Mouse (Mus musculus) kidney, postnatal 0 days (tissue): ENCODE measurements around the gene Psip1. TPM values are rescaled to one million over a fixed set of nuclear protein-coding genes. Genes with fewer than 3 reads are reported as not detected.

Experiments used
- ATAC-seq: fragments of 200-750 bp; cut with Nextera tagmentation; replicated peaks from 2 replicates; pipeline ENCODE4 v1.8.0; 2017; ENCODE audit warnings: low read depth, moderate number of reproducible peaks, moderate TSS enrichment, moderate library complexity; ENCODE audit not compliant: low FRiP score
- DNase-seq: peaks from one replicate; pipeline ENCODE4 v3.0.0-alpha.2; 2016; ENCODE audit warnings: low spot score
- H3K27ac ChIP-seq: fragments of 300-500 bp; sonication (generic); 2 replicates; pipeline ENCODE4 v1.5.1; 2014; ENCODE audit warnings: mild to moderate bottlenecking
- H3K27me3 ChIP-seq: fragments of 300-500 bp; sonication (generic); 2 replicates; pipeline ENCODE4 v1.6.1; 2014; ENCODE audit warnings: low read length, mixed read lengths; ENCODE audit not compliant: insufficient read depth
- H3K36me3 ChIP-seq: fragments of 300-500 bp; sonication (generic); 2 replicates; pipeline ENCODE4 v1.6.1; 2014; ENCODE audit warnings: low read length, mixed read lengths; ENCODE audit not compliant: insufficient read depth
- H3K4me1 ChIP-seq: fragments of 300-500 bp; sonication (generic); replicated peaks from 2 replicates; pipeline ENCODE4 v1.6.1; 2014; ENCODE audit warnings: antibody characterized with exemption, low read length, mixed read lengths; ENCODE audit not compliant: insufficient read depth
- H3K4me2 ChIP-seq: fragments of 300-500 bp; sonication (generic); 2 replicates; pipeline ENCODE4 v1.6.1; 2014; ENCODE audit warnings: mild to moderate bottlenecking, low read length, moderate library complexity, mixed read lengths
- H3K4me3 ChIP-seq: fragments of 300-500 bp; sonication (generic); replicated peaks from 2 replicates; pipeline ENCODE4 v1.5.1; 2014; ENCODE audit warnings: low read depth, low read length
- H3K9ac ChIP-seq: fragments of 300-500 bp; sonication (generic); 2 replicates; pipeline ENCODE4 v1.6.1; 2014; ENCODE audit warnings: low read depth, low read length
- H3K9me3 ChIP-seq: fragments of 300-500 bp; sonication (generic); replicated peaks from 2 replicates; pipeline ENCODE4 v1.6.1; 2016; ENCODE audit warnings: low read length, inconsistent platforms, mixed read lengths
- CTCF ChIP-seq: IDR thresholded peaks from 2 replicates; pipeline ENCODE4 v1.5.1; 2016; ENCODE audit warnings: antibody characterized with exemption, low read depth, mild to moderate bottlenecking, moderate library complexity
- WGBS: fragments of 180-500 bp; shearing (Covaris S2); extraction: QIAGEN DNeasy Blood & Tissue Kit; methylation state at CpG from one replicate; pipeline ENCODE4 v1.1.7; 2014; 5-methylcytosine and 5-hydroxymethylcytosine counted together
- polyA plus RNA-seq: library from polyadenylated mRNA; unstranded; fragments of >200 nt; fragmentation: Nextera tagmentation; extraction: Ambion mirVana; gene quantifications from 2 replicates; pipeline ENCODE4 v1.2.1, GENCODE M21; 2015

Gene Psip1
- polyA plus RNA-seq, 1 experiment from 2014 or later: 104 TPM

DNA sequence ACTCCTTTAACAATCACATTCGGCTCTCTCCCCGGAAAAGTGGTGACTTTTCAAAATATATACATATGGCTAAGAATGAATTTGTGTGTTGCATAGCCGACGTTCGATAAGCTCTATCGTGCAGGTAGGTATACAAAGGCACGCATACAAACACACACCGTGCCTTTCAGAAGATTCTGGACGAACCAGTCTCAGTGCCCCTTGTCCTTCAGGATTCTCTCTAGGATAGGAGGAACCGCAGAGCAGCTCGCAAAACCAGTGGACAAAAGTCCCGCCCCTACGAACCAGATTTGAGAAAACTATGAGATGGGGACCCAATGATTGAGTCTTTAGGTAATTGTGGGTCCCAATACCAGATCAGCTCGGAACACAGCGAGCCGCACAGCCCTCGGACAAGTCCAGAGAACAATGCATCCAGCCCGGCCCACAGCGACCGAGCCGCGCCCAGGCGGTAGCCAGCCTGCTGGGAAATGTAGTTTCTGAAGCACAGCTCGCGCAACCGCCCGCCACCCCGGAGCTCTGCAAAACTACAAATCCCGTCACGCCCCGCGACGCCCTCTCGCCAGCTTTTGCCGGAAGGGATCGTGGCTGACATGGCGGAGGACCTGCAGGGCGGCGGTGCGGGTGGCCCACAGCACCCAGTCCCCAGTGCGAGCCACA lies 69.0 kb downstream of the Psip1 start, which contains the start of gene Snapc3:
Gene Snapc3, plus strand, starts transcription at position 565 of the 660 bp plus-strand sequence.
- peak; percentile 99 for DNase-seq
- peak; percentile 99 for ATAC-seq
- H3K27ac ChIP-seq: peak within 1 kb of the TSS; percentile 77
- 0 out of 2 replicates have a peak, but pooled peaks have one; percentile 18 for TF ChIP-seq CTCF
- no peaks in the 10 kb centered on the region for H3K9me3 ChIP-seq
- H3K4me2 ChIP-seq: peak within 1 kb of the TSS; percentile 65
- H3K4me3 ChIP-seq: peak within 1 kb of the TSS; percentile 93
- WGBS: under 1% methylated on average over 41 of the region's 41 CpGs
- no peaks in the 10 kb centered on the region for H3K27me3 ChIP-seq
- H3K9ac ChIP-seq: peak within 1 kb of the TSS; percentile 92
- no peaks in the 10 kb centered on the region for H3K36me3 ChIP-seq
- H3K4me1 ChIP-seq: peaks cover 6% of the 10 kb centered on the region; the same call in 1 of the 2 replicates

DNA sequence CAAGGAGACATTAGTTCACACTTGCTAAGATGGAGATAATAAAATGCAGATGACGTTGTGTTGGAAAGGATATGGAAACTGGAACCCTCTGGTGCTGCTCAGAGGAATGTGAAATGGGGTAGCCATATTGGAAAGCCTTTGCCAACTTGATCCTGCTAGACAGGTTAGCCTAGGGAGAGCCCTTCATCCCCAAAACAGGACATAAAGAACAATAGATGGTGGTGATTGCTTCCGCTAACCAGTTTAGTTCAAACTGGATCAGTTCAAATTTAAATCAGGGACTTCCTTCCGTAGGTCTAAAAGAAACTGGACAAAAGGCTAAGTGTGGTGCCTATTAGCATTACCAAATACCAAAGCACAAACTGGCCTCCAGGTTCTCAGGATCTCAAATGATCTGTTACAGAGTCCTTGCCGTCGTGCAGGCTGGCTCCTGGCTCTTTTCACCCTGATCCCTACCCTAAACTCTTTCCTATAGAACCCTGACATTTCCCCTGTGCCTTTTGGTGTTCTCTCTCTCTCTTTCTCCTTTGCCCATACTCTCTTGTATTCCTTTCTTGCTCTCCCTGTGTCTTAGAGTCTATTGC lies 71.9 kb downstream of the Psip1 start:
- no peak overlapping the region for H3K4me3 ChIP-seq
- no peaks in the 10 kb centered on the region for H3K27me3 ChIP-seq
- DNase-seq (no peak), ATAC-seq (no peak)
- 79% methylated on average over 5 of the region's 5 CpGs for WGBS
- no peaks in the 10 kb centered on the region for H3K36me3 ChIP-seq
- no peaks in the 10 kb centered on the region for H3K9me3 ChIP-seq
- no peak overlapping the region for H3K4me2 ChIP-seq
- no peak overlapping the region for H3K27ac ChIP-seq
- H3K9ac ChIP-seq: no peak overlapping the region
- TF ChIP-seq CTCF: no peak
- H3K4me1 ChIP-seq: peaks cover 6% of the 10 kb centered on the region; the same call in 1 of the 2 replicates

DNA sequence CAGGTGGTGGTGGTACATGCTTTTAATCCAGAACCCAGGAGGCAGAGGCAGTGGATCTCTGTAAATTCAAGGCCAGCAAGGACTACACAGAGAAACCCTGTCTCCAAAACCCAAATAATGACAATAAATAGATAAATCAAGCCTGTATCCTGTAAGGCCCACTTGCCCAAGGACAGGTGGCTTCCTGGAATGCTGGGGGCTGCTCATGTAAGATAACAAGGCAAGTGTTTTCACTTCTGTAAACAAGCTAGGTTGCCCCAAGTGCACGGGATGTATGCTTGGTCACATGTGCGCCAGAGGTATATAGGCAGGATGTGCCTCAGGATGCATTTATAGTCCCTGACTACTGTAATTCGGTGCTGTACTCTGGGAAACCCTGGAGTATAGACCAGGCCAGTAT lies 74.2 kb downstream of the Psip1 start:
- peaks cover 9% of the 10 kb centered on the region for H3K9me3 ChIP-seq
- TF ChIP-seq CTCF: no peak
- H3K4me3 ChIP-seq: no peak overlapping the region
- DNase-seq: no peak
- H3K27ac ChIP-seq: no peak overlapping the region
- H3K4me2 ChIP-seq: no peak overlapping the region
- H3K4me1 ChIP-seq: no peaks in the 10 kb centered on the region
- ATAC-seq: no peak
- H3K36me3 ChIP-seq: no peaks in the 10 kb centered on the region
- no peak overlapping the region for H3K9ac ChIP-seq
- no peaks in the 10 kb centered on the region for H3K27me3 ChIP-seq
- 58% methylated on average over 3 of the region's 3 CpGs for WGBS

DNA sequence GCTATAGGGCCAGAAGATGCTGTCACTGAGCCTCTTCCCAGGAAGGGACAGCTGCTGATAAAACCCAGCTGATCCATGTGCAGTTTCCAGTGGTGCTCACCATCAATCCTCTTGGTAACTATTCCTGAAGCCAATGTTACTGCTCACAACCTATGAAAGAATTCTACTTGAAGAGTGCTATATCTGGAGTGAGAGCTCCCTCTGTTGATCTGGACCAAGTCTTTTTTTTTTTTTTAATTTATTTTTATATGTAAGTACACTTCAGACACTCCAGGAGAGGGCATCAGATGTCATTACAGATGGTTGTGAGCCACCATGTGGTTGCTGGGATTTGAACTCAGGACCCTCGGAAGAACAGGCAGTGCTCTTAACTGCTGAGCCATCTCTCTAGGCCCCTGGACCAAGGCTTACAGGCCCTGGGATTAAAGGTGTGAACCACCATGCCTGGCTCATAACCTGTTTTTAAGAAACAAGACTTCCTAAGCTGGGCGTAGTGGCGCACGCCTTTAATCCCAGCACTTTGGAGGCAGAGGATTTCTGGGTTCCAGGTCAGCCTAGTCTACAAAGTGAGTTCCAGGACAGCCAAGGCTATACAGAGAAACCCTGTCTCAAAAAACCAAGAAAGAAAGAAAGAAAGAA lies 76.3 kb downstream of the Psip1 start:
- no peak for ATAC-seq
- Histone ChIP-seq H3K36me3 (no peaks in the 10 kb centered on the region), H3K4me3 (no peak overlapping the region), H3K27me3 (no peaks in the 10 kb centered on the region), H3K9ac (no peak overlapping the region), H3K27ac (no peak overlapping the region), H3K4me2 (no peak overlapping the region), H3K9me3 (peaks cover 9% of the 10 kb centered on the region), H3K4me1 (no peaks in the 10 kb centered on the region)
- peak; percentile 60 for TF ChIP-seq CTCF
- whole genome bisulfite sequencing: 95% methylated on average over 4 of the region's 4 CpGs
- peak; percentile 61 for DNase-seq

DNA sequence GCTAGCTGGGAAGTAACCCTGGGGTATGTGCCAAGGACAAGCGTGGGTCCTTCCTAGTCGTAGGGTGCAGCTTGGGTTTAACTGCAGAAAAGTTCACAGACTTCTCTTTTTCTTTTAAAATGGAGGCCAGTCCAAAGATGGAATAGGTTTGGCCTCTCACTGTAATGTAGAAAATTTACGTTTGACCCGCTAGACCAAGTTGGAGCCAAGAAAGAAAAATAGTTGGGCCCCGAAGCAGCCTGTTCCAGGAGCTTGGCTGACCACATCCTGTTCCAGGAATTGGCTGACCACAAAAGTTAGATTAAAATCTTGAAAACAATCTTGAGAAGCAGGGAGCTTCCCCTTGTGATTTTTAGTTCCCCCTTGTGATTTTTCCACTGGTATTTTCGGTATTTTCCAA lies 78.6 kb downstream of the Psip1 start:
- Histone ChIP-seq H3K4me2 (no peak overlapping the region), H3K27me3 (no peaks in the 10 kb centered on the region), H3K36me3 (no peaks in the 10 kb centered on the region), H3K9me3 (peaks cover 9% of the 10 kb centered on the region), H3K9ac (no peak overlapping the region), H3K4me1 (no peaks in the 10 kb centered on the region), H3K4me3 (no peak overlapping the region), H3K27ac (no peak overlapping the region)
- no peak for DNase-seq
- TF ChIP-seq CTCF: no peak
- ATAC-seq: no peak
- WGBS: 85% methylated on average over 6 of the region's 6 CpGs

Other genes with a start within 250 kb of the Psip1 start
- 3.8 and 4.8 TPM in 2 replicates for gene Ttc39b, start 162.2 kb downstream of the Psip1 start, polyA plus RNA-seq
- gene Snapc3, start 68.7 kb downstream of the Psip1 start, polyA plus RNA-seq: 27.3 and 29.1 TPM in 2 replicates
- 2.4 and 2.5 TPM in 2 replicates for gene Ccdc171, start 39.1 kb upstream of the Psip1 start, polyA plus RNA-seq